Mouse (Mus musculus): Measurements from ENCODE around the gene Fbxw4. TPM values are rescaled to one million over a fixed set of nuclear protein-coding genes. Genes with fewer than 3 reads are reported as not detected.

The Fbxw4 gene
- polyA plus RNA-seq, 1 experiment from 2014 or later, result 5.5 TPM

DNA sequence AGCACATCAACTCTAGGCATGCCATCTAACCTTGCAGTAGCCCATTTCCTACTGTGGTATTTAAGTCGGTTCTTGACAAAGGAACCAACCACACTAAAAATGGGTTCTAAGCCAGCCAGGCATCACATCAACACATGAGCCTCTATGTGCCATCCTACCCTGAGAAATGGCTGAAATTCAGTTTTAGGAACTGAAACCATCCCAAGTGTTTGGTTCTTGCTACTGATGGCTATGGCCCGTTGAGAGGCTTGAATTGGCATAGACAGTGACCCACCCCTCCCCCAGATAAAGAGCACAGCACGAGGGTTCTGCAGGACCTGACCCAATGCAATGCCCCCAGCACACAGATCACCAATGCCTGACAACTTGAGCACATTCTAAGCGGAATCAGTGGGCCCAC, 36.4 kb downstream of the Fbxw4 start:
- H3K27ac ChIP-seq, result no peak overlapping the region
- peaks cover 20% of the 10 kb centered on the region for H3K36me3 ChIP-seq
- no peaks in the 10 kb centered on the region for H3K9me3 ChIP-seq
- 83% methylated on average over 4 of the region's 4 CpGs for WGBS
- H3K4me3 ChIP-seq (replicated peaks), result no peak overlapping the region
- peaks cover 6% of the 10 kb centered on the region; the same call in 1 of the 2 replicates for H3K4me1 ChIP-seq (replicated peaks)
- H3K4me2 ChIP-seq (replicated peaks), result no peak overlapping the region
- H3K27me3 ChIP-seq, result 0 out of 2 replicates have a peak, but pooled peaks cover 7% of the 10 kb centered on the region
- no peak overlapping the region for H3K9ac ChIP-seq (replicated peaks)
- no peak for ATAC-seq

DNA sequence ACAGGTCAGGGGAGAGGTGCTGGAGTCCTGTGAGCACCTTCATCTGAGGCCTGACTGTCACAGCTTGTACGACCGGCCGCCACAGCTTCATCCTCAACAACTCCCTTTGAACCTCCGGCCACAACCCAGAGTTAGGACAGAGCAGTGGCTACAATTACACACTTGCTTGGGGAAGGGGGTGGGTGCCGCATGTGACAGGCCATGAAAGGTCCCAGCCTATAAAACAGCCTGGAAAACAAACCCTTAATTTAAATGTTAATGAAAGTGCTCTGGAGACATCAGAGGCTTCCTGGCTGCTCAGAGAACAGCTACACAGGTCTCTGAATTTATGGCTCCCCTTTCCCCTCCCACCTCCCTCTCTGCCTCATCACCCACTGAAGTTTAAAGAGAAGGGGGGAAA, 38.0 kb downstream of the Fbxw4 start:
- Histone ChIP-seq H3K4me1 (replicated peaks) (peaks cover 9% of the 10 kb centered on the region), H3K4me2 (replicated peaks) (no peak overlapping the region), H3K9ac (replicated peaks) (0 out of 2 replicates have a peak overlapping the region, but pooled peaks have one; percentile 32), H3K27ac (no peak overlapping the region), H3K9me3 (no peaks in the 10 kb centered on the region), H3K27me3 (peaks cover 11% of the 10 kb centered on the region; the same call in 1 of the 2 replicates), H3K4me3 (replicated peaks) (no peak overlapping the region), H3K36me3 (peaks cover 20% of the 10 kb centered on the region)
- no peak for ATAC-seq
- 32% methylated on average over 5 of the region's 5 CpGs for WGBS

DNA sequence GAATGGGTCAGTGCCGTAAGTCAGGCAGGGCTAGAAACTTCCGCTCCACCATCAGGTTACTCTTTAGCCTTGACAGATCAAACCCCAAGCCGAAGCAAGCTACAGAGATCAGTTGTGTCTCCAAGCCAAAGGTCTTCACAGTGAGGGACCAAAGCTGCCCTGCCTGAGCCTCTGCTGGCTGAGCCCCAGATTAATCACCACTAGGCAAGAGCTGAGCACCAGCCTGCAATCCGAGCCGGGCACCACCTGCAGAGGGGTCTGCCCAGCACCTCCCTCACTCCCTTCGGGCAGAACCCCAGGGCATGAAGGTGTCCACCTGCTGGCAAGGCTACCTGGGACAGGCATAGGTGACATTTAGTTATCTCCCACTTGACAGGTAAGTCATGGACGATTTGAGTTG, 39.1 kb downstream of the Fbxw4 start:
- H3K27me3 ChIP-seq, result peaks cover 9% of the 10 kb centered on the region; the same call in 1 of the 2 replicates
- H3K9me3 ChIP-seq, result no peaks in the 10 kb centered on the region
- no peak overlapping the region for H3K4me2 ChIP-seq (replicated peaks)
- H3K4me1 ChIP-seq (replicated peaks), result peaks cover 20% of the 10 kb centered on the region
- peaks cover 14% of the 10 kb centered on the region for H3K36me3 ChIP-seq
- 63% methylated on average over 7 of the region's 7 CpGs for WGBS
- no peak overlapping the region for H3K27ac ChIP-seq
- no peak overlapping the region for H3K4me3 ChIP-seq (replicated peaks)
- no peak for ATAC-seq
- no peak overlapping the region for H3K9ac ChIP-seq (replicated peaks)

DNA sequence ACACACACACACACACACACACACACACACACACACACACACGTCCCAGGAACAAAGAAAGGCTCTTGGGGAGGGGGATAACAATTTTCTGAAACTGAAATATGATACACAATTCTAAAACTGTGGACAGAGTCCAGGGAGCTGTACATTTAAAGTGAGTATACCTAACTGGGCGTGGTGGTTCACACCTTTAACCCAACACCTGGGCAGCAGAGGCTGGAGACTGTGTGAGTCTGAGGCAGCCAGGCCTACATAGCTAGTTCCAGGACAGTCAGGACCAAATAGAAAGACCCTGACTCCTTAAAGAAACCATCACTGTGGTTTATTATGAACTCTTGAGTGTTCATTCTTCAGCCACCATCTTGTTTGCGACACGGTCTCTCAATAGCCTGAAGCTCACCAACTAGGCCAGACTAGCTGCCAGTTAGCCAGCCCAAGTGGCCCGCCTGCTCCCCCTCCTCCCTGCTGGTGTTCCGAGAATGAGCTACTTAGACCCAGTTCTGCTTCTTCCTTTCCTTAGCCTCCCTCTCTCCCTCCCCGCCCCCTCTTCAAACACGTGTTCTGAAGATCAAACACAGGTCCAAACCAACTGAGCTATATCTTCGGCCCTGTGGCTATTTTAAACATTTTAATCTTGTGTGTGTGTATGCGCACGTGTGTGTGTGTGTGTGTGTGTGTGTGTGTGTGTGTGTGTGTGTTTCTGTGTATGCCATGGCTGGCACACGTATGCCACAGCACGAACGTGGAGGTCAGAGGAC, 40.2 kb downstream of the Fbxw4 start:
- 0 out of 2 replicates have a peak, but pooled peaks cover 9% of the 10 kb centered on the region for H3K36me3 ChIP-seq
- 85% methylated on average over 14 of the region's 14 CpGs for WGBS
- H3K27ac ChIP-seq, result no peak overlapping the region
- no peak overlapping the region for H3K9ac ChIP-seq (replicated peaks)
- H3K4me2 ChIP-seq (replicated peaks), result no peak overlapping the region
- H3K4me3 ChIP-seq (replicated peaks), result no peak overlapping the region
- H3K27me3 ChIP-seq, result peaks cover 9% of the 10 kb centered on the region; the same call in 1 of the 2 replicates
- no peaks in the 10 kb centered on the region for H3K9me3 ChIP-seq
- no peak for ATAC-seq
- H3K4me1 ChIP-seq (replicated peaks), result peaks cover 31% of the 10 kb centered on the region

DNA sequence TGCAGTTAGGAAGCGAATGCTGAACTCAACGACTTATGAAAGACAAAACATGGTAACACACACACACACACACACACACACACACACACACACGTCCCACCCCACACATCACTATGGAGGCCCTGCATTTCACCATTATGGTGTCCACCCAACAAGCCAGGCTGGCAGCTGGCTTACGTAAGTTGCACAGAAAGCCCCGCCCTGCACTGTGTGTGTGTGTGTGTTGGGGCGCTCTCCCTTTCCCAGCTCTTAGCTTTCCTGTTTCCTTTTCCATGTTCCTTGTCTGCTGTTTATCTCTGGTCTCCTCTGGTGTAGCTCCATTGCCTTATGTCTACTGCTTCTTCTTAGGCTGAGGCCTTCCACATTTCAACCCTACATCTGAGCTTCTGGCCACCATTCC, 41.9 kb downstream of the Fbxw4 start:
- WGBS, result 89% methylated on average over 6 of the region's 6 CpGs

DNA sequence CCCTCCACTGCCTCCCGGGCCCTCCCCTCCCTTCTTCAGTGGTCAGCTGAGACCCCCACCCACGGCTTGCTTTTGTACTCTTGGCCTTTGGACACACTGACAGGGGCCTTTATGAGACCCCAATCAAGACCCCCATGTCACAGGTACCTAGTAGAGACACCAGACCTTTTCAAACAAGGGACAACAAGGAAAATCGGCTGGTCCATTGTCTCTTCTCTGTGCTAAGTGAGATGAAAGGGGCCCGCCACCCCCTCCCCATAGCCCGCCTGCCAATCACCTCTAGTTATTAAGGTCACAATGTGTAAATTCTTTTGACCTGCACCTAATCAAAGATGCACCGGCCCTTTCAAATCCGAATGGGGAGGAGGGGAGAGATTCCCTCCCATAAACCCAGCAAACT, 43.4 kb downstream of the Fbxw4 start:
- Histone ChIP-seq H3K4me2 (replicated peaks) (no peak overlapping the region), H3K9me3 (no peaks in the 10 kb centered on the region), H3K9ac (replicated peaks) (0 out of 2 replicates have a peak overlapping the region, but pooled peaks have one; percentile 41), H3K27me3 (peaks cover 9% of the 10 kb centered on the region; the same call in 1 of the 2 replicates), H3K4me1 (replicated peaks) (peaks cover 31% of the 10 kb centered on the region), H3K36me3 (0 out of 2 replicates have a peak, but pooled peaks cover 6% of the 10 kb centered on the region), H3K4me3 (replicated peaks) (no peak overlapping the region), H3K27ac (no peak overlapping the region)
- WGBS, result 9% methylated on average over 7 of the region's 7 CpGs
- ATAC-seq, result no peak

More for the DNA sequence above, 41.9 kb downstream of the Fbxw4 start:
- Histone ChIP-seq H3K9ac (replicated peaks) (no peak overlapping the region), H3K4me2 (replicated peaks) (no peak overlapping the region), H3K4me1 (replicated peaks) (peaks cover 37% of the 10 kb centered on the region), H3K27ac (no peak overlapping the region), H3K9me3 (no peaks in the 10 kb centered on the region), H3K27me3 (peaks cover 9% of the 10 kb centered on the region; the same call in 1 of the 2 replicates), H3K4me3 (replicated peaks) (no peak overlapping the region), H3K36me3 (0 out of 2 replicates have a peak, but pooled peaks cover 6% of the 10 kb centered on the region)
- no peak for ATAC-seq

GRCm38 (mm10) chr19:45616214-45616518, 43.9 kb downstream of the Fbxw4 start:
- H3K4me1 ChIP-seq (replicated peaks), result peaks cover 31% of the 10 kb centered on the region
- H3K27ac ChIP-seq, result peak overlapping the region; percentile 39; the same call in 1 of the 2 replicates
- H3K36me3 ChIP-seq, result 0 out of 2 replicates have a peak, but pooled peaks cover 3% of the 10 kb centered on the region
- H3K9ac ChIP-seq (replicated peaks), result 0 out of 2 replicates have a peak overlapping the region, but pooled peaks have one; percentile 41
- H3K4me2 ChIP-seq (replicated peaks), result no peak overlapping the region
- H3K4me3 ChIP-seq (replicated peaks), result no peak overlapping the region
- peaks cover 9% of the 10 kb centered on the region; the same call in 1 of the 2 replicates for H3K27me3 ChIP-seq
- WGBS, result 30% methylated on average over 4 of the region's 4 CpGs
- no peaks in the 10 kb centered on the region for H3K9me3 ChIP-seq
- 0 out of 2 replicates have a peak, but pooled peaks have one; percentile 68 for ATAC-seq

DNA sequence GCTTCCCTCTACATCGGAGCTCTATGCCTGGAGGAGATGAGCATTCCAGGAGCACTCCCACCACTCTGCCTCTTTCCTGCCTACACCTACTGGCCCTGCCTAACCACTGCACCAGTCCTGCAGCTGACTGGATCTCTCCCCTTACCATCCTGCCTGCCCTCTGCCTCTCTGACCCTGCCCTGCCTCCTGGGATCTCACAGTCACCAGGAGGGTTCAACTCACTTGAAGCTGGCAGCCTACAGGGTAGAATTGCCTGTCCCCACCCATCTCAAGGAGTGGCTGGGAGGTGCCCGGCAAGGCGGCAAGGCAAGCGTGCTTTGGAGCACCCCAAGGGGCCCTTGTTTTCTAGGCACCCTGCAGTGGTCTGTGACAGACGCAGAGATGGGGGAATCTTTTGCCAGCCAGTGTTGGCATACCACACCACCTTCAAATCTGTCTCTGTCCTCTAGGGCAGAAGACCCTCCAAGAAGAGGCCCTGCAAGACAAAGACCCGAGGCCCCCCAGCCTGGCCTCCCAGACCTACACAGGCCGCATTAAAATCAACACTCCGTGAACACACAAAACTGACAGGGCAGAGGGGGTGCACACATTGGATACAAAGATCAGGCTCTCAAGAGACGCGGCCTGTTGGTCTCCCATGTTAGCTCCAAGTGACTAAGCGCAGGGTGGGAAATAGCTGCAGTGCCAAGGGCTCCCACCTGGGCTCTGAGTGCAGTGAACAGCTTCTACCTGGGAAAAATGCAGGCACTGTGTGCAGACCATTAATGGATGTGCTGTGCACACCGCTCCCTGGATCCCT, 44.5 kb downstream of the Fbxw4 start:
- peaks cover 31% of the 10 kb centered on the region for H3K4me1 ChIP-seq (replicated peaks)
- H3K36me3 ChIP-seq, result no peaks in the 10 kb centered on the region
- peaks cover 11% of the 10 kb centered on the region for H3K27me3 ChIP-seq
- no peak overlapping the region for H3K4me2 ChIP-seq (replicated peaks)
- H3K27ac ChIP-seq, result peak overlapping the region; percentile 39; the same call in 1 of the 2 replicates
- no peak overlapping the region for H3K4me3 ChIP-seq (replicated peaks)
- no peaks in the 10 kb centered on the region for H3K9me3 ChIP-seq
- H3K9ac ChIP-seq (replicated peaks), result peak overlapping the region; percentile 41; the same call in 1 of the 2 replicates
- whole genome bisulfite sequencing, result 21% methylated on average over 12 of the region's 12 CpGs
- ATAC-seq, result peak; percentile 60; the same call in 1 of the 2 replicates

DNA sequence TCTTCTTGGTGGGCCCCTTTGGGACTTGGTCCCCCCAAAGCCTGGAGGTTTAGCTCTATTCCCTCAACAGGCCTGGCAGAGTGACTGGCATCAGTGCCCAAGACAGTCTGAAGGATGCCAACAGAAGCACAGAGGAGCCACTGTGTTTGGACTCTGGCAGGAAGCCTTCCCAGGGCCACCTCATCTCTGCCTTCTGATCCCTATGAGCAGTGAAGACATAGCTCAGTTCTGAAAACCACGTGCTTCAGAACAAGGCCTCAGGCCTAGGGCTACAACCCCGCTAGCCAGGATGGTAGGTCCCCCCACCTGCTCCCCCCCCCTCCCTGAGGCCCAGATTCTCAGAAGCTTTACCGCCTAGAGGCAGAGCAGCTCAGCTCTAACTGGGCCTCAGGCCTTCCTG, 45.2 kb downstream of the Fbxw4 start:
- Histone ChIP-seq H3K27me3 (peaks cover 11% of the 10 kb centered on the region), H3K4me1 (replicated peaks) (peaks cover 31% of the 10 kb centered on the region), H3K4me2 (replicated peaks) (no peak overlapping the region), H3K9ac (replicated peaks) (no peak overlapping the region), H3K4me3 (replicated peaks) (no peak overlapping the region), H3K9me3 (no peaks in the 10 kb centered on the region), H3K27ac (no peak overlapping the region), H3K36me3 (no peaks in the 10 kb centered on the region)
- WGBS, result 46% methylated on average over 3 of the region's 3 CpGs
- peak; percentile 25; the same call in 1 of the 2 replicates for ATAC-seq

- no peak overlapping the region for H3K9ac ChIP-seq (replicated peaks)
- 66% methylated on average over 8 of the region's 8 CpGs for WGBS
These were observed 45.7 kb downstream of the Fbxw4 start for GRCm38 (mm10) chr19:45614375-45614774.

GRCm38 (mm10) chr19:45610823-45611222, 49.3 kb downstream of the Fbxw4 start:
- ATAC-seq, result no peak
- Histone ChIP-seq H3K9me3 (no peaks in the 10 kb centered on the region), H3K9ac (replicated peaks) (no peak overlapping the region), H3K4me3 (replicated peaks) (no peak overlapping the region), H3K4me1 (replicated peaks) (peaks cover 28% of the 10 kb centered on the region), H3K27ac (no peak overlapping the region), H3K27me3 (peaks cover 13% of the 10 kb centered on the region), H3K36me3 (no peaks in the 10 kb centered on the region), H3K4me2 (replicated peaks) (no peak overlapping the region)
- 78% methylated on average over 5 of the region's 5 CpGs for WGBS

More at GRCm38 (mm10) chr19:45614375-45614774, 45.7 kb downstream of the Fbxw4 start:
- peaks cover 11% of the 10 kb centered on the region for H3K27me3 ChIP-seq
- ATAC-seq, result no peak
- H3K4me2 ChIP-seq (replicated peaks), result no peak overlapping the region
- no peak overlapping the region for H3K4me3 ChIP-seq (replicated peaks)
- no peaks in the 10 kb centered on the region for H3K9me3 ChIP-seq
- H3K36me3 ChIP-seq, result no peaks in the 10 kb centered on the region
- H3K4me1 ChIP-seq (replicated peaks), result peaks cover 31% of the 10 kb centered on the region
- no peak overlapping the region for H3K27ac ChIP-seq

Data from midbrain, embryonic 13.5 days (tissue).